Mouse (Mus musculus): ENCODE data around the gene Cdk14. TPM values are rescaled to one million over a fixed set of nuclear protein-coding genes. Genes with fewer than 3 reads are reported as not detected.

The Cdk14 gene
- polyA plus RNA-seq, 1 experiment from 2014 or later, result 43.8 TPM

GRCm38 (mm10) chr5:5360338-5360737 is 59.8 kb downstream of the Cdk14 start:
- WGBS, result 92% methylated on average over 5 of the region's 5 CpGs
- H3K4me2 ChIP-seq (replicated peaks), result no peak overlapping the region
- H3K4me3 ChIP-seq, result no peak overlapping the region

GRCm38 (mm10) chr5:5359915-5360314 is 60.2 kb downstream of the Cdk14 start:
- ATAC-seq (ENCODE audit: low FRiP score), result no peak
- Histone ChIP-seq H3K4me2 (replicated peaks) (no peak overlapping the region), H3K9me3 (replicated peaks) (0 out of 2 replicates have a peak, but pooled peaks cover 3% of the 10 kb centered on the region), H3K36me3 (peaks cover 5% of the 10 kb centered on the region; the same call in 1 of the 2 replicates), H3K4me3 (no peak overlapping the region), H3K4me1 (no peaks in the 10 kb centered on the region), H3K9ac (no peak overlapping the region), H3K27ac (no peak overlapping the region), H3K27me3 (no peaks in the 10 kb centered on the region)
- 75% methylated on average over 3 of the region's 3 CpGs for WGBS

More at GRCm38 (mm10) chr5:5360338-5360737, 59.8 kb downstream of the Cdk14 start:
- Histone ChIP-seq H3K36me3 (peaks cover 5% of the 10 kb centered on the region; the same call in 1 of the 2 replicates), H3K4me1 (no peaks in the 10 kb centered on the region), H3K9me3 (replicated peaks) (0 out of 2 replicates have a peak, but pooled peaks cover 3% of the 10 kb centered on the region), H3K9ac (no peak overlapping the region), H3K27me3 (no peaks in the 10 kb centered on the region), H3K27ac (no peak overlapping the region)
- ATAC-seq (ENCODE audit: low FRiP score), result no peak

GRCm38 (mm10) chr5:5359370-5359769 is 60.7 kb downstream of the Cdk14 start:
- 96% methylated on average over 5 of the region's 5 CpGs for WGBS

GRCm38 (mm10) chr5:5358019-5358717 is 61.9 kb downstream of the Cdk14 start:
- WGBS, result 92% methylated on average over 18 of the region's 18 CpGs
- H3K4me2 ChIP-seq (replicated peaks), result no peak overlapping the region
- H3K27me3 ChIP-seq, result no peaks in the 10 kb centered on the region
- 0 out of 2 replicates have a peak, but pooled peaks cover 3% of the 10 kb centered on the region for H3K9me3 ChIP-seq (replicated peaks)
- no peaks in the 10 kb centered on the region for H3K36me3 ChIP-seq
- H3K27ac ChIP-seq, result no peak overlapping the region
- no peak overlapping the region for H3K4me3 ChIP-seq
- no peaks in the 10 kb centered on the region for H3K4me1 ChIP-seq
- no peak overlapping the region for H3K9ac ChIP-seq
- ATAC-seq (ENCODE audit: low FRiP score), result no peak; the same call in 1 of the 2 replicates

More at GRCm38 (mm10) chr5:5359370-5359769, 60.7 kb downstream of the Cdk14 start:
- Histone ChIP-seq H3K27ac (no peak overlapping the region), H3K4me3 (no peak overlapping the region), H3K36me3 (peaks cover 3% of the 10 kb centered on the region; the same call in 1 of the 2 replicates), H3K9me3 (replicated peaks) (0 out of 2 replicates have a peak, but pooled peaks cover 3% of the 10 kb centered on the region), H3K4me1 (no peaks in the 10 kb centered on the region), H3K27me3 (no peaks in the 10 kb centered on the region), H3K9ac (no peak overlapping the region), H3K4me2 (replicated peaks) (no peak overlapping the region)
- no peak for ATAC-seq (ENCODE audit: low FRiP score)

- Histone ChIP-seq H3K4me1 (no peaks in the 10 kb centered on the region), H3K4me3 (no peak overlapping the region), H3K27ac (no peak overlapping the region), H3K27me3 (no peaks in the 10 kb centered on the region), H3K9ac (no peak overlapping the region), H3K9me3 (replicated peaks) (no peaks in the 10 kb centered on the region), H3K36me3 (no peaks in the 10 kb centered on the region), H3K4me2 (replicated peaks) (no peak overlapping the region)
- no peak for ATAC-seq (ENCODE audit: low FRiP score)
- 50% methylated on average over 5 of the region's 5 CpGs for WGBS
Observed at GRCm38 (mm10) chr5:5354684-5355368, 65.3 kb downstream of the Cdk14 start.

GRCm38 (mm10) chr5:5353946-5354345 is 66.2 kb downstream of the Cdk14 start:
- 42% methylated on average over 1 of the region's 1 CpGs for WGBS
- H3K9ac ChIP-seq, result no peak overlapping the region

GRCm38 (mm10) chr5:5344646-5345045 is 75.5 kb downstream of the Cdk14 start:
- Histone ChIP-seq H3K27me3 (no peaks in the 10 kb centered on the region), H3K4me1 (peaks cover 25% of the 10 kb centered on the region), H3K4me3 (no peak overlapping the region), H3K9ac (no peak overlapping the region), H3K36me3 (no peaks in the 10 kb centered on the region), H3K9me3 (replicated peaks) (no peaks in the 10 kb centered on the region; the same call in 1 of the 2 replicates), H3K27ac (no peak overlapping the region), H3K4me2 (replicated peaks) (no peak overlapping the region)
- WGBS, result 87% methylated on average over 5 of the region's 5 CpGs
- ATAC-seq (ENCODE audit: low FRiP score), result no peak

More at GRCm38 (mm10) chr5:5353946-5354345, 66.2 kb downstream of the Cdk14 start:
- Histone ChIP-seq H3K27ac (no peak overlapping the region), H3K36me3 (no peaks in the 10 kb centered on the region), H3K9me3 (replicated peaks) (no peaks in the 10 kb centered on the region), H3K4me3 (no peak overlapping the region), H3K4me2 (replicated peaks) (no peak overlapping the region), H3K27me3 (no peaks in the 10 kb centered on the region), H3K4me1 (no peaks in the 10 kb centered on the region)
- ATAC-seq (ENCODE audit: low FRiP score), result no peak

GRCm38 (mm10) chr5:5343741-5344140 is 76.4 kb downstream of the Cdk14 start:
- Histone ChIP-seq H3K9ac (no peak overlapping the region), H3K4me3 (no peak overlapping the region), H3K27ac (peak overlapping the region; percentile 84), H3K27me3 (no peaks in the 10 kb centered on the region), H3K36me3 (no peaks in the 10 kb centered on the region), H3K4me1 (peaks cover 25% of the 10 kb centered on the region), H3K4me2 (replicated peaks) (no peak overlapping the region), H3K9me3 (replicated peaks) (no peaks in the 10 kb centered on the region; the same call in 1 of the 2 replicates)
- ATAC-seq (ENCODE audit: low FRiP score), result no peak; the same call in 1 of the 2 replicates
- WGBS, result 80% methylated on average over 2 of the region's 2 CpGs

- Histone ChIP-seq H3K4me1 (peaks cover 25% of the 10 kb centered on the region), H3K27me3 (no peaks in the 10 kb centered on the region), H3K9ac (0 out of 2 replicates have a peak overlapping the region, but pooled peaks have one; percentile 4), H3K4me2 (replicated peaks) (no peak overlapping the region), H3K27ac (peak overlapping the region; percentile 84), H3K36me3 (no peaks in the 10 kb centered on the region), H3K9me3 (replicated peaks) (no peaks in the 10 kb centered on the region; the same call in 1 of the 2 replicates), H3K4me3 (no peak overlapping the region)
- 62% methylated on average over 2 of the region's 2 CpGs for WGBS
- ATAC-seq (ENCODE audit: low FRiP score), result peak; percentile 82
Observed at GRCm38 (mm10) chr5:5343267-5343666, 76.8 kb downstream of the Cdk14 start.

GRCm38 (mm10) chr5:5342410-5343137 is 77.5 kb downstream of the Cdk14 start:
- ATAC-seq (ENCODE audit: low FRiP score), result peak; percentile 92
- no peaks in the 10 kb centered on the region; the same call in 1 of the 2 replicates for H3K9me3 ChIP-seq (replicated peaks)
- peaks cover 25% of the 10 kb centered on the region for H3K4me1 ChIP-seq
- no peak overlapping the region for H3K4me3 ChIP-seq
- H3K27ac ChIP-seq, result peak overlapping the region; percentile 75
- WGBS, result 51% methylated on average over 11 of the region's 11 CpGs
- no peaks in the 10 kb centered on the region for H3K27me3 ChIP-seq
- no peaks in the 10 kb centered on the region for H3K36me3 ChIP-seq
- H3K9ac ChIP-seq, result no peak overlapping the region
- H3K4me2 ChIP-seq (replicated peaks), result no peak overlapping the region

- H3K4me3 ChIP-seq, result no peak overlapping the region
- no peak overlapping the region for H3K4me2 ChIP-seq (replicated peaks)
- H3K27me3 ChIP-seq, result no peaks in the 10 kb centered on the region
- peaks cover 25% of the 10 kb centered on the region for H3K4me1 ChIP-seq
- no peaks in the 10 kb centered on the region for H3K36me3 ChIP-seq
- 92% methylated on average over 8 of the region's 8 CpGs for WGBS
- H3K9ac ChIP-seq, result no peak overlapping the region
- ATAC-seq (ENCODE audit: low FRiP score), result no peak
- H3K9me3 ChIP-seq (replicated peaks), result no peaks in the 10 kb centered on the region; the same call in 1 of the 2 replicates
- H3K27ac ChIP-seq, result peak overlapping the region; percentile 52; the same call in 1 of the 2 replicates
Observed at GRCm38 (mm10) chr5:5341611-5342010, 78.5 kb downstream of the Cdk14 start.

GRCm38 (mm10) chr5:5333916-5334315 is 86.2 kb downstream of the Cdk14 start:
- no peak for ATAC-seq (ENCODE audit: low FRiP score)
- Histone ChIP-seq H3K36me3 (no peaks in the 10 kb centered on the region), H3K9ac (no peak overlapping the region), H3K9me3 (replicated peaks) (no peaks in the 10 kb centered on the region; the same call in 1 of the 2 replicates), H3K4me3 (no peak overlapping the region), H3K4me1 (no peaks in the 10 kb centered on the region), H3K4me2 (replicated peaks) (no peak overlapping the region), H3K27me3 (no peaks in the 10 kb centered on the region), H3K27ac (no peak overlapping the region)
- 92% methylated on average over 8 of the region's 8 CpGs for WGBS
